Comparison of ENCODE assay signal across 26 mouse cellular contexts in genomic region chr16:36639812-36640504, GRCm38 (mm10). TPM values are rescaled to one million over a fixed set of nuclear protein-coding genes. Genes with fewer than 3 reads are reported as not detected.
DNase-seq lines count a peak whose midpoint lies in the region; ATAC-seq and TF ChIP-seq lines count a peak whose summit lies in the region.
"Had no signal": no experiment of that assay in that cellular context is flagged by ENCODE, and none has a peak within 500 bp of the region (broad histone marks: within the 10 kb centered on the region; RNA-seq: fewer than 3 reads in every experiment).

No protein-coding gene starts in this region.

- peaks cover 34% of the 10 kb centered on the region for H3K79me2 ChIP-seq in CH12.LX (replicated peaks; ENCODE audit: control insufficient read depth, extremely low read depth, insufficient read depth, poor library complexity, severe bottlenecking)

- no peaks in the 10 kb centered on the region for H3K27me3 ChIP-seq in CH12.LX (replicated peaks)
- no peaks in the 10 kb centered on the region for H3K27me3 ChIP-seq in hindbrain, postnatal 0 days (ENCODE audit: insufficient read depth, low read length)

- TF ChIP-seq POLR2A in CH12.LX (IDR thresholded peaks at IDR 0.05; ENCODE audit: low read depth, low read length) = peak; percentile 64

- H3K9me3 ChIP-seq in CH12.LX (replicated peaks; ENCODE audit: low read length) = peaks cover 3% of the 10 kb centered on the region
- H3K9me3 ChIP-seq in hindbrain, postnatal 0 days (ENCODE audit: low read length) = no peaks in the 10 kb centered on the region
- H3K9me3 ChIP-seq: G1E had no signal

- peak; percentile 85 for DNase-seq in heart, adult 11 months
- DNase-seq in heart, adult 8-10 months (ENCODE audit: low spot score) = no peak
- peak; percentile 86 for DNase-seq in A20 (ENCODE audit: low read depth, low spot score)
- DNase-seq in CH12.LX (ENCODE audit: extremely low read depth) = peak; percentile 84
- no peak for DNase-seq in layer of hippocampus, postnatal 36 days
- no peak for DNase-seq in hindbrain, postnatal 0 days (ENCODE audit: low spot score)
- DNase-seq in spleen, postnatal 10 days (ENCODE audit: low spot score in 2 of 2) = no peak
- DNase-seq: adrenal gland, adult 2 months; adrenal gland, adult 8-10 months; adrenal gland, postnatal 10 days; adrenal gland, postnatal 14 days; adrenal gland, postnatal 25 days; adrenal gland, postnatal 36 days; B cell, adult 2 months; cerebellum, adult 11 months; cerebellum, adult 11-12 months; cerebellum, adult 18-20 months; cerebellum, adult 2 months had no signal

- in situ Hi-C loops in CH12.LX (cut with MboI; ENCODE audit: low pct_ligation_motif_present, low pct_unique_long_range_greater_than_20kb, low sequenced_read_pairs) = loop anchor here (10.0 kb wide), 1 partner anchor 175 kb away; no protein-coding TSS in a partner anchor

- TF ChIP-seq EP300 in CH12.LX (IDR thresholded peaks at IDR 0.05; ENCODE audit: low read length) = peak; percentile 54; the same call in 1 of the 2 replicates

- 0 out of 2 replicates have a peak, but pooled peaks have one; percentile 20 for ATAC-seq in monocyte, adult 5-6 weeks (replicated peaks; ENCODE audit: insufficient number of reproducible peaks, low FRiP score, low TSS enrichment, poor library complexity, severe bottlenecking)
- no peak for ATAC-seq in hindbrain, postnatal 0 days
- ATAC-seq: activated CD4-positive, CD25-positive, alpha-beta regulatory T cell, adult 4 months; CD4-positive, CD25-positive, alpha-beta regulatory T cell, adult 4 months; Patski had no signal

- peaks cover 0 to 22% of the 10 kb centered on the region in 2 experiments for H3K36me3 ChIP-seq in CH12.LX (replicated peaks in 1 of 2; ENCODE audit: control insufficient read depth in 1 of 2, insufficient read depth in 1 of 2, low read length in 1 of 2)
- H3K36me3 ChIP-seq in hindbrain, postnatal 0 days (ENCODE audit: insufficient read depth, low read length) = no peaks in the 10 kb centered on the region
- H3K36me3 ChIP-seq: G1E had no signal

- no peak for TF ChIP-seq RAD21 in CH12.LX (IDR thresholded peaks at IDR 0.05; ENCODE audit: low read depth, low read length)

- 93% methylated on average over 16 of the region's 16 CpGs for WGBS in hindbrain, postnatal 0 days

- dilution Hi-C loops in CH12.LX (cut with MboI; ENCODE audit: extremely low pct_ligation_motif_present, extremely low pct_unique_long_range_greater_than_20kb, low sequenced_read_pairs) = no loop called here

- peak overlapping the region; percentile 75 for H3K27ac ChIP-seq in CH12.LX (ENCODE audit: insufficient read depth, low read depth)
- no peak overlapping the region for H3K27ac ChIP-seq in hindbrain, postnatal 0 days

- peak overlapping the region; percentile 24 to 55 (median 40) for H3K4me3 ChIP-seq in CH12.LX (replicated peaks in 1 of 3; ENCODE audit: low read depth in 2 of 3, low read length in 2 of 3, poor library complexity in 1 of 3)
- no peak overlapping the region for H3K4me3 ChIP-seq in hindbrain, postnatal 0 days (ENCODE audit: low read length)

- peak overlapping the region; percentile 89 for H3K4me2 ChIP-seq in CH12.LX (ENCODE audit: insufficient read depth, low read depth, poor library complexity, severe bottlenecking)
- no peak overlapping the region for H3K4me2 ChIP-seq in hindbrain, postnatal 0 days (ENCODE audit: low read depth, low read length)

- H3K9ac ChIP-seq in CH12.LX (ENCODE audit: insufficient read depth, low read depth) = peak overlapping the region; percentile 55
- H3K9ac ChIP-seq in hindbrain, postnatal 0 days (replicated peaks; ENCODE audit: low read length) = no peak overlapping the region

- no peak for TF ChIP-seq CTCF in CH12.LX (conservative IDR thresholded peaks at IDR 0.05 in 1 of 2, IDR thresholded peaks at IDR 0.05 in 1 of 2; ENCODE audit: low read depth in 2 of 2, low read length in 2 of 2)
- TF ChIP-seq CTCF in hindbrain, postnatal 0 days (IDR thresholded peaks at IDR 0.05; ENCODE audit: low read depth) = no peak

- H3K4me1 ChIP-seq in CH12.LX (ENCODE audit: control insufficient read depth in 1 of 2, insufficient read depth in 2 of 2) = peaks cover 24 to 82% of the 10 kb centered on the region in 2 experiments
- no peaks in the 10 kb centered on the region for H3K4me1 ChIP-seq in hindbrain, postnatal 0 days (ENCODE audit: insufficient read depth, low read length)

TF ChIP-seq in CH12.LX, 34 proteins besides CTCF, POLR2A, EP300 and RAD21:
- TF ChIP-seq MAX (IDR thresholded peaks at IDR 0.05; ENCODE audit: low read length) = peak; percentile 27; the same call in 1 of the 2 replicates
- no peak for TF ChIP-seq USF2 (conservative IDR thresholded peaks at IDR 0.05; ENCODE audit: low read depth, low read length)
- peak; percentile 56; the same call in 1 of the 2 replicates for TF ChIP-seq TCF12 (IDR thresholded peaks at IDR 0.05; ENCODE audit: low read depth, low read length)
- TF ChIP-seq ELF1 (IDR thresholded peaks at IDR 0.05; ENCODE audit: low read depth, low read length) = peak; percentile 90
- peak; percentile 20; the same call in 1 of the 2 replicates for TF ChIP-seq BHLHE40 (IDR thresholded peaks at IDR 0.05; ENCODE audit: low read depth, low read length)
- TF ChIP-seq MYC (IDR thresholded peaks at IDR 0.05; ENCODE audit: low read depth, low read length) = no peak
- no peak for TF ChIP-seq JUN (IDR thresholded peaks at IDR 0.05; ENCODE audit: insufficient read depth, low read depth, low read length)
- TF ChIP-seq PAX5 (IDR thresholded peaks at IDR 0.05; ENCODE audit: low read length) = no peak
- TF ChIP-seq SMC3 (IDR thresholded peaks at IDR 0.05; ENCODE audit: low read depth, low read length) = 0 out of 2 replicates have a peak, but pooled peaks have one; percentile 0
- peak; percentile 38 for TF ChIP-seq HCFC1 (IDR thresholded peaks at IDR 0.05; ENCODE audit: low read depth, low read length)
- no peak; the same call in none of the 2 replicates for TF ChIP-seq RCOR1 (conservative IDR thresholded peaks at IDR 0.05; ENCODE audit: low read depth, low read length)
- 0 out of 2 replicates have a peak, but pooled peaks have one; percentile 6 for TF ChIP-seq MAFK (IDR thresholded peaks at IDR 0.05; ENCODE audit: insufficient replicate concordance, low read length)
- peak; percentile 31; the same call in 1 of the 2 replicates for TF ChIP-seq IRF4 (IDR thresholded peaks at IDR 0.05; ENCODE audit: low read depth, low read length)
- TF ChIP-seq NELFE (IDR thresholded peaks at IDR 0.05; ENCODE audit: low read depth, low read length) = peak; percentile 67
- TF ChIP-seq CHD2 (IDR thresholded peaks at IDR 0.05; ENCODE audit: low read length) = peak; percentile 85
- TF ChIP-seq MEF2A (IDR thresholded peaks at IDR 0.05; ENCODE audit: borderline replicate concordance, low read depth, low read length) = no peak
- no peak; the same call in 1 of the 2 replicates for TF ChIP-seq CHD1 (IDR thresholded peaks at IDR 0.05; ENCODE audit: low read depth, low read length)
- TF ChIP-seq POLR2AphosphoS2 (IDR thresholded peaks at IDR 0.05; ENCODE audit: low read depth, low read length) = peak; percentile 48; the same call in 1 of the 2 replicates
- no peak for TF ChIP-seq GABPA (IDR thresholded peaks at IDR 0.05; ENCODE audit: insufficient replicate concordance, low read depth, low read length)
- TF ChIP-seq MAZ (IDR thresholded peaks at IDR 0.05; ENCODE audit: low read depth, low read length) = no peak; the same call in 1 of the 2 replicates
- no peak for TF ChIP-seq ZNF384 (IDR thresholded peaks at IDR 0.05; ENCODE audit: low read depth, low read length)
- no peak for TF ChIP-seq ZKSCAN1 (IDR thresholded peaks at IDR 0.05; ENCODE audit: borderline replicate concordance, low read depth, low read length)
- peak; percentile 72 for TF ChIP-seq TBP (conservative IDR thresholded peaks at IDR 0.05; ENCODE audit: low read depth, low read length)
- no peak for TF ChIP-seq UBTF (IDR thresholded peaks at IDR 0.05; ENCODE audit: low read depth, low read length)
- no peak for TF ChIP-seq ETS1 (conservative IDR thresholded peaks at IDR 0.05; ENCODE audit: low read depth, low read length)
- TF ChIP-seq KAT2A (IDR thresholded peaks at IDR 0.05; ENCODE audit: insufficient replicate concordance, low read length) = 0 out of 2 replicates have a peak, but pooled peaks have one; percentile 29
- no peak for TF ChIP-seq NRF1 (IDR thresholded peaks at IDR 0.05; ENCODE audit: low read depth, low read length)
- TF ChIP-seq ZC3H11A (IDR thresholded peaks at IDR 0.05; ENCODE audit: low read depth, low read length) = no peak
- TF ChIP-seq E2F4 (IDR thresholded peaks at IDR 0.05; ENCODE audit: insufficient replicate concordance, low read depth, low read length) = 0 out of 2 replicates have a peak, but pooled peaks have one; percentile 30
- TF ChIP-seq SIN3A (IDR thresholded peaks at IDR 0.05; ENCODE audit: low read length) = peak; percentile 52
- peak; percentile 59; the same call in 1 of the 2 replicates for TF ChIP-seq ZMIZ1 (IDR thresholded peaks at IDR 0.05; ENCODE audit: low read depth, low read length)
- no peak for TF ChIP-seq JUND (conservative IDR thresholded peaks at IDR 0.05; ENCODE audit: low read depth, low read length)
- peak; percentile 75 for TF ChIP-seq MXI1 (IDR thresholded peaks at IDR 0.05; ENCODE audit: low read depth, low read length)

RNA-seq across cellular contexts. Expression of gene Cd86, which starts 25.9 kb away (rescaled TPM):
- total RNA-seq in heart, adult 8-10 months (2022) = 1 to 10 TPM in 2 of 4 experiments, under 1 TPM in 2; 0.47 to 1.3 (median 0.97) TPM
- 60.0 and 113 TPM in 2 replicates for total RNA-seq in CH12.LX (2012; rRNA removed)
- total RNA-seq in CH12.LX (2014; rRNA removed) = 191 and 196 TPM in 2 replicates
- polyA plus RNA-seq in CH12.LX (2012; ENCODE audit: insufficient read length, low read depth) = 91.9 and 102 TPM in 2 replicates
- total RNA-seq in monocyte, adult 5-6 weeks (2017) = 63.3 to 72.4 TPM (median 72.1 TPM) in 3 replicates
- 1 to 10 TPM; 1.3 to 1.4 TPM for total RNA-seq in layer of hippocampus, postnatal 36 days (2021)
- total RNA-seq in hindbrain, postnatal 0 days (2014; rRNA removed) = 0.58 and 1.2 TPM in 2 replicates
- 1.9 and 2.1 TPM in 2 replicates for polyA plus RNA-seq in hindbrain, postnatal 0 days (2015; fragmentation: Nextera tagmentation; extraction: Ambion mirVana)
- total RNA-seq: G1E, MEL had no signal
- polyA plus RNA-seq: C2C12, G1E, Patski had no signal

RNA-seq across cellular contexts. Expression of gene Ildr1, which starts 53.8 kb away (rescaled TPM):
- total RNA-seq in heart, adult 8-10 months (2022) = not detected
- total RNA-seq in CH12.LX (2012; rRNA removed) = 0.34 and 0.76 TPM in 2 replicates
- total RNA-seq in CH12.LX (2014; rRNA removed) = 0.34 and 0.80 TPM in 2 replicates
- 0.81 and 1.1 TPM in 2 replicates for polyA plus RNA-seq in CH12.LX (2012; ENCODE audit: insufficient read length, low read depth)
- 2.0 to 2.3 TPM in 2 of 3 replicates, not detected in the other for total RNA-seq in monocyte, adult 5-6 weeks (2017)
- under 1 TPM; 0.25 TPM for total RNA-seq in layer of hippocampus, postnatal 36 days (2021)
- 1.1 and 1.8 TPM in 2 replicates for total RNA-seq in hindbrain, postnatal 0 days (2014; rRNA removed)
- 0.81 and 1.2 TPM in 2 replicates for polyA plus RNA-seq in hindbrain, postnatal 0 days (2015; fragmentation: Nextera tagmentation; extraction: Ambion mirVana)
- total RNA-seq: adrenal gland, adult 18-20 months; adrenal gland, adult 2 months; adrenal gland, adult 8-10 months; adrenal gland, postnatal 14 days; adrenal gland, postnatal 25 days; adrenal gland, postnatal 36 days; MEL had no signal
- polyA plus RNA-seq: adrenal gland, adult 2 months; C2C12; G1E; Patski had no signal

Comparison
In these comparisons a context has a peak if more than half of its experiments do, and no peak if none do; other contexts are left out.
1. DNase-seq: peak in heart, adult 11 months (single experiment), A20 (single experiment) and CH12.LX (single experiment); none in heart, adult 8-10 months (single experiment), layer of hippocampus, postnatal 36 days (0 of 2), hindbrain, postnatal 0 days (single experiment) and spleen, postnatal 10 days (0 of 2).
2. RNA of gene Cd86, which starts 25.9 kb away (total RNA-seq): 60.0 to 196 TPM in CH12.LX and 63.3 to 72.4 TPM in monocyte, adult 5-6 weeks; 1.3 to 1.4 TPM in layer of hippocampus, postnatal 36 days, 0.47 to 1.3 TPM in heart, adult 8-10 months and 0.58 to 1.2 TPM in hindbrain, postnatal 0 days; every median in the first group is over 10 times any median in the second.